Mouse (Mus musculus) kidney, adult 2 months (tissue): ENCODE results near the gene Eif4a1.

Source experiments
- CTCF ChIP-seq: fragments of 200-500 bp; conservative IDR thresholded peaks from 2 replicates; pipeline ENCODE4 v1.5.1; 2011; ENCODE audit warnings: low read depth, mild to moderate bottlenecking, control low read depth, low read length, moderate library complexity, mixed read lengths; ENCODE audit not compliant: insufficient read depth, insufficient read length
- POLR2A ChIP-seq: fragments of 200-500 bp; IDR thresholded peaks from one replicate; pipeline ENCODE4 v1.6.1; 2011; ENCODE audit warnings: low read depth, low read length, control low read depth

GRCm38 (mm10) chr11:69709554-69710446, 37.6 kb upstream of the Eif4a1 start:
- TF ChIP-seq POLR2A (no peak), CTCF (no peak)
